Mouse (Mus musculus): ENCODE results near the gene Pemt. TPM values are rescaled to one million over a fixed set of nuclear protein-coding genes. Genes with fewer than 3 reads are reported as not detected.
"Not testable (repeated sequence)": the region's sequence is repeated elsewhere in the genome, so short reads cannot be mapped to it uniquely, and the experiment has no call there.

Gene Pemt
- total RNA-seq, 2 experiments from 2014 or later, result 1.6 to 3.0 TPM

GRCm38 (mm10) chr11:59961338-59961875 lies 84.9 kb downstream of the Pemt start:
- DNase-seq (ENCODE audit: low spot score), result no peak
- intact Hi-C loops (cut with DNase I), result no loop called here

DNA sequence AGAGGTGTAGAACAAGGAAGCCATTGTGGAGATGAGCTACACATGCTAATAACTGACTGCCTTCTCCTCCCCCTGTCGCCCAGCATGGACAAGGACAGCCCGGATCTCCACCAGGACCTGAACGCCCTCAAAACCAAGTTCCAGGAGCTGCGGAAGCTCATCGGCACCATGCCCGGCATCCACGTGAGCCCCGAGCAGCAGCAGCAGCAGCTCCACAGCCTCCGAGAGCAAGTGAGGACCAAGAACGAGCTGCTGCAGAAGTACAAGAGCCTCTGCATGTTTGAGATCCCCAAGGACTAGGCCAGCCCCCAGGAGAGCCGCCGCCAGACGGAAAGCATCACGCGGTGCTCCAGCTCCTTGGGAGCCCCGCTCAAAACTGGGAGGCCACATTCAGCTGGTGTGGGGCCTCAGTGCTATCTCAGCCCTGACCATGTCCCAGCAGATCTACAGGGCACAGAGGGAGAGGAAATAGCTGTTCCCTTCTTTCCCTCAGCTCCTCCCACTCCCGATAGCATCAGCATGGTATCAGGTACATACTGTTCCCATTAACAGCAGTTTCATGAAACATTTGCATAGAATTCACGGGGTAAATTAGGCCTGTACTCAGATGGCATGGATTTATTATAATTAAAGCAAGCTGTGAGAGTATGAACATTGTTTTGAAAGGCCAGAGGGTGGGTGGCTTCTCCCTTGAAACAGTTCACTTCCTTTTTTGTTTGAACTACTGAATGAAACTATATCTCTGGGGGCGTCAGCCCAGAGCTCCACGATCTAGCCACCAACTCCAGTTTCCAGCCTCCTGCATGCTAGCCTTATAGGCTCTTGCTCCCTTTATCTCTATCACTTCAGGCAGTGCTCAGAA lies 85.6 kb downstream of the Pemt start:
- intact Hi-C loops (cut with DNase I), result no loop called here
- no peak for DNase-seq (ENCODE audit: low spot score)

- intact Hi-C loops (cut with DNase I), result no loop called here
- DNase-seq (ENCODE audit: low spot score), result no peak
Measured at GRCm38 (mm10) chr11:59959453-59959852, 86.8 kb downstream of the Pemt start.

GRCm38 (mm10) chr11:59956749-59957148 lies 89.5 kb downstream of the Pemt start:
- DNase-seq (ENCODE audit: low spot score), result no peak
- intact Hi-C loops (cut with DNase I), result no loop called here

DNA sequence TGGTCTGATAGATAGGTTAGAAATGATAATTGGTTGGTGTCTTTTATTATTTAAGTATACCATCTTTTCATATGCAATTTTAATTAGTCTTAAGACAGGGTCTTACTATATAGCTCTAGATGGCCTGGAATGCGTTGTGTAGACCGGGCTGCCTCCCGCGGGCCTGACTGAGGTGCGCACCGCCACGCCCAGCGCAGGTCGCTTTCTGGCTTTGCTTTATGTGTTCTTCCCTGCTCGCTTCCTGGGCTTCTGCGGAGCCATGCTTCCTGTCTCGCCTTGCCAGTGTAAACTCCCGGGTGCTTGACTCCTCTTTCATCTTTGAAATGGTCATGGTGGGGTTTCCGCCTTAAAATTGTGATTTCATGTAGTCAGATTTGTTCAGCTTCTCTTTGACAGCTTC lies 93.4 kb downstream of the Pemt start:
- intact Hi-C loops (cut with DNase I), result no loop called here
- no peak for DNase-seq (ENCODE audit: low spot score)

GRCm38 (mm10) chr11:59948401-59948767 lies 97.9 kb downstream of the Pemt start:
- DNase-seq (ENCODE audit: low spot score), result no peak
- intact Hi-C loops (cut with DNase I), result loop anchor here (5.0 kb wide), 1 partner anchor 46 kb away; no protein-coding TSS in a partner anchor

DNA sequence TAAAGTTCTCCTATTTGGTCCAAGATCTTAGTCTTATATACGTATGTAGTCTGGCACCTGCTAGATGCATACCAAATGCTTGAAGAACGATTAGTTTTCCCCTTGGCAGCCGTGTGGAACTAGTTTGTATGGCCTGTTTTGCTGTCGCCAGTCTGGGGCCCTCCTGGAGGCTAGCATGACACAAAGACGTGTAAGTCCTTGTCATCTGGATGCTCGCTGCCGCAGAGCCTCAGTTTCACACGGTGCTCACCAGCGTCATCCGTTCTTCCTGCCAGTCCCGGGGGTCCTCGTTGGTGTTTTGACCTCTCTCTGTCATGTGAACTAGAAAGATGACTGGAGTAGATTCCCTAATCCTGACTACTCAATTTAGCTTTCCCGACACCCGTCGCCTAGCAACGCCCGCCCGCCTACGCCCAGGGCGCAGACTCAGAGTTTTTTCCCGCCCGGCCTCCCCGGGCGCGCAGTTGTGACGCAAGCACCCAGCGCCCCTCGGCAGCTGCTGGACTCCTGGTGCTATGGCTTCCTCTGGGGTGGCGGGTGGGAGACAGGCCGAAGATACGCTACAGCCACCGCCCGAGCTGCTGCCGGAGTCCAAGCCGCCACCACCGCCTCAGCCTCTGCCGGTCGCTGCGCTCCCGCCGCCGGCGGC lies 98.4 kb downstream of the Pemt start, which contains the start of gene Med9:
Med9 (plus strand) TSS at position 455 of the 649 bp plus-strand sequence.
- intact Hi-C loops (cut with DNase I), result loop anchor here (5.0 kb wide), 1 partner anchor 46 kb away; no protein-coding TSS in a partner anchor
- peak; percentile 87 for DNase-seq (ENCODE audit: low spot score)

DNA sequence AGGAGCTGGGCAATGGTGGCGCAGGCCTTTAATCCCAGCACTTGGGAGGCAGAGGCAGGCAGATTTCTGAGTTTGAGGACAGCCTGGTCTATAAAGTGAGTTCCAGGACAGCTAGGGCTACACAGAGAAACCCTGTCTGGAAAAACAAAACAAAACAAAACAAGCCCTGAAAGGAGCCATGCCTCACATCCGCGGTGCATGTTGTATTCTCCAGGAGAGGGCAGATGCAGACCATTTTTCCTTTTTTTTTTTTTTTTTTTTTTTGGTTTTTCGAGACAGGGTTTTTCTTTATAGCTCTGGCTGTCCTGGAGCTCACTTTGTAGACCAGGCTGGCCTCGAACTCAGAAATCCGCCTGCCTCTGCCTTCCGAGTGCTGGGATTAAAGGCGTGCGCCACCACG lies 101.4 kb downstream of the Pemt start:
- not testable (repeated sequence) for DNase-seq (ENCODE audit: low spot score)
- intact Hi-C loops (cut with DNase I), result loop anchor here (5.0 kb wide), 1 partner anchor 43 kb away; no protein-coding TSS in a partner anchor

GRCm38 (mm10) chr11:59941391-59941790 lies 104.9 kb downstream of the Pemt start:
- intact Hi-C loops (cut with DNase I), result no loop called here
- no peak for DNase-seq (ENCODE audit: low spot score)

DNA sequence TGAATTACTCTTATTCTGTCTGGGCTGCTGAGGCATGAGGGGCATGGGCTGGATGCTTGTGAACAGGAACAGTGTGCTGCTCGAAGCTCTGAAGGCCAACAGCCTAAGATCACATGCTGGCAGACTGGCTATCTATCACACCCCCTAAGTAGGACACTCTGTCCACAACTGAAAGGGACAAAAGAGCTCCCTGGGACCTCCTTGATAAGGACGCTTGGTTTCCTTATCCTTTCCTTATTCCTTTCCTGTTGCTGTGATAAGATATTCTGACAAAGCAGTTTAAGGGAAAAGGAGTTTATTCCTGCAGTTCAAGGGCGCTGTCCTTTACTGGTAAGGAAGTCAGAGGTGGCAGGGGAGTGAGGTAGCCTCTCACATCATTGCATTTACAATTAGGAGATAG lies 105.6 kb downstream of the Pemt start:
- intact Hi-C loops (cut with DNase I), result no loop called here
- DNase-seq (ENCODE audit: low spot score), result no peak

GRCm38 (mm10) chr11:59939821-59940220 lies 106.5 kb downstream of the Pemt start:
- intact Hi-C loops (cut with DNase I), result no loop called here

DNA sequence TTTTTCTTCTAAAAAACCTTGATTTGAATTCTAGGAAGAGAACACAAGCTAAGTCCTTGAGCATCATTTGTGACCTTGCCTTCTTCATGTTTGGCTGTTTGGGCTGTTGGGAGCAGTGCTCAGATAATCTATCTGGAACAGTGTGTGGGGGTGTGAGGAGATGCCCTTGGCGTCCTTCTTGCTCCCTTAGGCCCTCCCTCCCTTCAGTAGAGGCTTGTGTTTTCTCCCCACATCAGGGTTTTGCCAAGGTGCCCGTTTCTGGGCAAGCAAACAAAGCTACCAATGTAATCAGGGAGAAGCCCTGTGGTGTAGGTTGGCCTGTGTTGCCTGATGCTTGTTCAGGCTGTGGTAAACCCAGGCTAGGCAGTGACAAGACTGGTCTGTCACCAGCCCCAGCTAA lies 108.7 kb downstream of the Pemt start:
- intact Hi-C loops (cut with DNase I), result no loop called here

More at GRCm38 (mm10) chr11:59939821-59940220, 106.5 kb downstream of the Pemt start:
- DNase-seq (ENCODE audit: low spot score), result no peak

GRCm38 (mm10) chr11:59937023-59937422 lies 109.3 kb downstream of the Pemt start:
- intact Hi-C loops (cut with DNase I), result no loop called here
- no peak for DNase-seq (ENCODE audit: low spot score)

More for the DNA sequence above, 108.7 kb downstream of the Pemt start:
- DNase-seq (ENCODE audit: low spot score), result no peak

DNA sequence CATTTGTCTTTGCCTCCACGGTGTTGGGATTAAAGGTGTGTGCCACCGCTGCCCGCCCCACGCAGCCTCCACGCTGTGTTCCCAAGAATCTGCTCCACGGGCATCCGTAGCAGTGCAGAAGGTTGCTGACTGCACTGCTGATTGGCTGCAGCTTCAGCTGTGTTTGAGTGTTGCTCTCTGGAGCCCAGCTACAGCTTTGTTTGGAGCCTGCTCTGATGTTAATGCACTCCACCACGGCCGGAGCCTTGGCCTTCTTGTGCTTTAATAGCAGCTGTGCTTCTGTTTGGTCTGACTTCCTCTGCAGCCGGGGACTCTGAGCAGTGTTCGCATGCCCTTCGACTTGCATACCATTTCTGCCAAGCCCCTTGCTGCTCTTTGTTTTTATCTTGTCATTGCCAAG lies 112.3 kb downstream of the Pemt start:
- intact Hi-C loops (cut with DNase I), result no loop called here
- DNase-seq (ENCODE audit: low spot score), result no peak

GRCm38 (mm10) chr11:59932560-59933337 lies 113.5 kb downstream of the Pemt start:
- intact Hi-C loops (cut with DNase I), result no loop called here
- no peak for DNase-seq (ENCODE audit: low spot score)

DNA sequence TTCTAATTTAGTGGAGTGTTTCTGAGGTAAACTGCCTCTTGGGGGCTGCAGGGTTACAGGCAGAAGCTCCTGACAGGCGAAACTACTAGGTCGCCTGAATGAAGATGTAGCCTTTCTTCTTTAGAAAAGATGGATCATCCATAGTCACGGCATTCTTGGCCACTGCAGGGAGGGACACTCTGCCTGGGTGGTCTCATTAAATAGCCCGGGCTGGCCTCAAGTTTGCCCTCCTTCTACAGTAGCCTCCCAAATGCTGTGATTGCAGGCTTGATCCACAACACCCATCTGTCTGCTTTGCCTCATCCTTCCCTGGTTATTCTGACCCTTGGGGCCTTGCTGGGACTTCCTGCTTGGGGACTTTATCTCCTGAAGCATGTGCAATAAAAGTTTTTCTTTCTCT lies 116.3 kb downstream of the Pemt start:
- intact Hi-C loops (cut with DNase I), result no loop called here
- no peak for DNase-seq (ENCODE audit: low spot score)

GRCm38 (mm10) chr11:59921265-59921664 lies 125.0 kb downstream of the Pemt start:
- no peak for DNase-seq (ENCODE audit: low spot score)
- intact Hi-C loops (cut with DNase I), result no loop called here
